Mouse (Mus musculus): ENCODE measurements around the gene Gsc2.

DNA sequence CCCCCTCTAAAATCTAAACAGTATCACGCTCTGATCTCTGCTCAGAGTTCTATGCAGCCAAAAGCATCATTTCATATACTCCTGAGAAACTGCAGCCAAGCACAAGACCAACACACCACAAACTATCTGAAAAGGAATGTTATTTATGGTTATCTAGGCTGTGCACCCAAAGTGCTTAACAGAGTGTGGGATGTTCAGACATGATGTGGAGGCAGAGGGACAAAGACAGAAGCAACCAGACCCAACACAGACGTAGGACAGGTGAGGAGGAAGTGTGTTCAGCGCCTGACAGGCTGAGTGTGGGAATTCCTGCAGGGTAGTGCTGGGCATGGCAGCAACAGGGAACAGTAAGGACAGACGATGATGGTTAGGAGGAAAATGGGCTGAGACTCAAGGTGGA, 35.3 kb downstream of the Gsc2 start:
- TF ChIP-seq NRF1 (IDR thresholded peaks at IDR 0.05; ENCODE audit: insufficient read depth, low read depth, low read length, poor library complexity, severe bottlenecking) (no peak), TAL1 (IDR thresholded peaks at IDR 0.05; ENCODE audit: low read length) (no peak), EP300 (IDR thresholded peaks at IDR 0.05; ENCODE audit: low read depth in 1 of 2, low read length in 2 of 2) (no peak), CTCF (IDR thresholded peaks at IDR 0.05 in 2 of 3, conservative IDR thresholded peaks at IDR 0.05 in 1 of 3; ENCODE audit: control insufficient read depth in 1 of 3, insufficient read depth in 1 of 3, low read depth in 2 of 3, low read length in 3 of 3, poor library complexity in 1 of 3, severe bottlenecking in 1 of 3) (no peak)

All from MEL (cell line).